Mouse (Mus musculus) erythroblast, embryonic 14.5 days (primary cell): ENCODE measurements around the gene Nrbp1.

Experiments used
- GATA1 ChIP-seq: IDR thresholded peaks from 2 replicates; pipeline ENCODE4 v1.6.1; 2012; ENCODE audit warnings: low read length, inconsistent platforms, mixed read lengths
- TAL1 ChIP-seq: IDR thresholded peaks from 3 replicates; pipeline ENCODE4 v1.6.1; 2012; ENCODE audit warnings: low read length, inconsistent platforms, mixed read lengths

DNA sequence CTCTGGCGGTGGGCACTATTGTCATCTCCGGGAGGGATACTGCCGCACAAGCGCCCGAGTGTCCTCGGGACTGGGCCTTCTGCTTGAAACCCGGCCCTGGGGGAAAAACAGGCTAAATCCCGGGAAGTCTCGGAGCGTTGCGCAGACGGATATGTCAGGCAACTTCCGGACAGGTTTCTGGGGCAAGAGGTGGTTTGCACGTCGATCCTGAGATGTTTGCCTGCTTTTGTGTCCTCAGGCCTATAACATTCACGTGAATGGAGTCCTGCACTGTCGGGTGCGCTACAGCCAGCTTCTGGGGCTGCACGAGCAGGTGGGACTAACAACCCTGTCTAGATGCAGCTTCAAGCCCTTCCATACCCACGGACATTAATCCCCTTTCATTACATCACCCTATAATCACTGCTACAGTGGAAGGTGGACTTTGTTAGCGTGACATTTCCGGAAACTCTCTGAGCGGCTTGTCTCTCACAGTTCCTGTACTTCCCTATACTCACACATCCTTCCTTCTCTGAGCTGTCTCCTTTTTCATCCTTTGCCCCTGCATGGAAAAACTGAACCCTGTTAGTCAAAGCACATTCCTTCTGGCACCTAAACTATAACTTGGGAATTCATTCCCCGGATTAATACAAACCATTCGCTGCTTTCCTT lies 46.9 kb upstream of the Nrbp1 start:
- TF ChIP-seq GATA1 (no peak), TAL1 (no peak)
